8 mouse cellular contexts compared by ENCODE assay signal in genomic region chr11:100938711-100939511, GRCm38 (mm10). TPM values are rescaled to one million over a fixed set of nuclear protein-coding genes. Genes with fewer than 3 reads are reported as not detected.
A peak's percentile ranks its signal among the peaks of the same experiment; 100 is the strongest.
DNase-seq lines count a peak whose midpoint lies in the region; ATAC-seq lines count a peak whose summit lies in the region.

No protein-coding gene starts in this region.

- H3K4me3 ChIP-seq in hindbrain, embryonic 10.5 days, result peak overlapping the region; percentile 79
- peak overlapping the region; percentile 87 for H3K4me3 ChIP-seq in liver, embryonic 11.5 days (ENCODE audit: low read depth, low read length)
- peak overlapping the region; percentile 98 for H3K4me3 ChIP-seq in neural tube, embryonic 13.5 days

- peak overlapping the region; percentile 91 for H3K9ac ChIP-seq in liver, embryonic 11.5 days (ENCODE audit: low read depth, low read length)
- H3K9ac ChIP-seq in neural tube, embryonic 13.5 days, result peak overlapping the region; percentile 94

- peak; percentile 10 for DNase-seq in gastrocnemius, postnatal 10 days
- no peak for DNase-seq in gastrocnemius, postnatal 4 days (ENCODE audit: low spot score in 2 of 2)
- peak; percentile 50 for DNase-seq in ES-CJ7 (ENCODE audit: low read depth, low spot score)
- peak; percentile 29 for DNase-seq in embryo, embryonic 10.5 days (ENCODE audit: low spot score)
- peak; percentile 31 for DNase-seq in hindbrain, embryonic 10.5 days (ENCODE audit: low spot score)
- no peak for DNase-seq in liver, embryonic 11.5 days (ENCODE audit: low spot score)
- DNase-seq in left cerebral cortex, adult 11 months (ENCODE audit: low spot score), result no peak

- peak; percentile 5; the same call in 1 of the 2 replicates for ATAC-seq in liver, embryonic 11.5 days (replicated peaks; ENCODE audit: low FRiP score)
- ATAC-seq in neural tube, embryonic 13.5 days (ENCODE audit: low read depth), result peak; percentile 99

- no peaks in the 10 kb centered on the region for H3K9me3 ChIP-seq in hindbrain, embryonic 10.5 days
- no peaks in the 10 kb centered on the region for H3K9me3 ChIP-seq in liver, embryonic 11.5 days (ENCODE audit: control insufficient read depth, low read length)
- no peaks in the 10 kb centered on the region for H3K9me3 ChIP-seq in neural tube, embryonic 13.5 days

- H3K4me1 ChIP-seq in hindbrain, embryonic 10.5 days (replicated peaks), result peaks cover 28% of the 10 kb centered on the region
- peaks cover 37% of the 10 kb centered on the region for H3K4me1 ChIP-seq in liver, embryonic 11.5 days (replicated peaks; ENCODE audit: control insufficient read depth, insufficient read depth, low read length)
- H3K4me1 ChIP-seq in neural tube, embryonic 13.5 days (replicated peaks), result peaks cover 43% of the 10 kb centered on the region

- peak overlapping the region; percentile 87 for H3K4me2 ChIP-seq in liver, embryonic 11.5 days
- peak overlapping the region; percentile 71 for H3K4me2 ChIP-seq in neural tube, embryonic 13.5 days

- peak overlapping the region; percentile 96 for H3K27ac ChIP-seq in hindbrain, embryonic 10.5 days
- peak overlapping the region; percentile 74 for H3K27ac ChIP-seq in liver, embryonic 11.5 days (ENCODE audit: low read depth, low read length)
- H3K27ac ChIP-seq in neural tube, embryonic 13.5 days (replicated peaks), result peak overlapping the region; percentile 88

- WGBS in hindbrain, embryonic 10.5 days, result 2% methylated on average over 48 of the region's 48 CpGs
- under 1% methylated on average over 47 of the region's 48 CpGs for WGBS in liver, embryonic 11.5 days
- under 1% methylated on average over 47 of the region's 48 CpGs for WGBS in neural tube, embryonic 13.5 days

- no peaks in the 10 kb centered on the region for H3K36me3 ChIP-seq in hindbrain, embryonic 10.5 days
- H3K36me3 ChIP-seq in liver, embryonic 11.5 days (ENCODE audit: control insufficient read depth, insufficient read depth, low read length), result no peaks in the 10 kb centered on the region
- H3K36me3 ChIP-seq in neural tube, embryonic 13.5 days, result no peaks in the 10 kb centered on the region

- no peaks in the 10 kb centered on the region; the same call in none of the 2 replicates for H3K27me3 ChIP-seq in hindbrain, embryonic 10.5 days (ENCODE audit: insufficient read depth, poor library complexity, severe bottlenecking)
- H3K27me3 ChIP-seq in liver, embryonic 11.5 days (replicated peaks; ENCODE audit: control insufficient read depth, insufficient read depth, low read length), result no peaks in the 10 kb centered on the region
- H3K27me3 ChIP-seq in neural tube, embryonic 13.5 days, result no peaks in the 10 kb centered on the region

RNA-seq across cellular contexts. Expression of gene Stat3, which starts 0.4 kb away (rescaled TPM):
- 10 to 100 TPM; 49.1 to 56.7 TPM for total RNA-seq in gastrocnemius, postnatal 10 days (2021)
- 10 to 100 TPM; 71.5 to 75.1 TPM for total RNA-seq in gastrocnemius, postnatal 4 days (2021)
- 21.1 and 31.5 TPM in 2 replicates for polyA plus RNA-seq in hindbrain, embryonic 10.5 days (2016; fragmentation: Nextera tagmentation; extraction: Ambion mirVana)
- 52.9 and 57.3 TPM in 2 replicates for polyA plus RNA-seq in liver, embryonic 11.5 days (2014; fragmentation: Nextera tagmentation; extraction: Ambion mirVana)
- 72.3 and 82.3 TPM in 2 replicates for polyA plus RNA-seq in neural tube, embryonic 13.5 days (2015; fragmentation: Nextera tagmentation; extraction: Ambion mirVana)

RNA-seq across cellular contexts. Expression of gene Cavin1, which starts 31.8 kb away (rescaled TPM):
- 100 to 1,000 TPM; 279 to 309 TPM for total RNA-seq in gastrocnemius, postnatal 10 days (2021)
- 100 to 1,000 TPM; 385 to 413 TPM for total RNA-seq in gastrocnemius, postnatal 4 days (2021)
- polyA plus RNA-seq in hindbrain, embryonic 10.5 days (2016; fragmentation: Nextera tagmentation; extraction: Ambion mirVana), result 18.2 and 21.4 TPM in 2 replicates
- 22.6 and 23.3 TPM in 2 replicates for polyA plus RNA-seq in liver, embryonic 11.5 days (2014; fragmentation: Nextera tagmentation; extraction: Ambion mirVana)
- polyA plus RNA-seq in neural tube, embryonic 13.5 days (2015; fragmentation: Nextera tagmentation; extraction: Ambion mirVana), result 46.7 and 49.3 TPM in 2 replicates

Comparison
In these comparisons a context has a peak if more than half of its experiments do, and no peak if none do; other contexts are left out.
1. DNase-seq: peak in gastrocnemius, postnatal 10 days (single experiment), ES-CJ7 (single experiment), embryo, embryonic 10.5 days (single experiment) and hindbrain, embryonic 10.5 days (single experiment); none in gastrocnemius, postnatal 4 days (0 of 2), liver, embryonic 11.5 days (single experiment) and left cerebral cortex, adult 11 months (single experiment).
2. Peak in every context shown above with its lines, with median percentiles within 50 percentile points of each other: H3K27ac ChIP-seq and H3K4me3 ChIP-seq.